Mouse (Mus musculus) embryonic facial prominence, embryonic 13.5 days (tissue): ENCODE data around the gene Ncaph. TPM values are rescaled to one million over a fixed set of nuclear protein-coding genes. Genes with fewer than 3 reads are reported as not detected.
A peak's percentile ranks its signal among the peaks of the same experiment; 100 is the strongest.
"Not testable (repeated sequence)": the region's sequence is repeated elsewhere in the genome, so short reads cannot be mapped to it uniquely, and the experiment has no call there.

Experiments used
- ATAC-seq: fragments of 200-750 bp; cut with Nextera tagmentation; 2 replicates; pipeline ENCODE4 v1.8.0; 2017; ENCODE audit warnings: low read depth; ENCODE audit not compliant: insufficient number of reproducible peaks, insufficient read depth, low FRiP score, low TSS enrichment
- H3K27ac ChIP-seq: fragments of 300-500 bp; sonication (generic); 2 replicates; pipeline ENCODE4 v1.5.1; 2015; ENCODE audit warnings: moderate library complexity, mild to moderate bottlenecking, inconsistent platforms
- H3K27me3 ChIP-seq: fragments of 300-500 bp; sonication (generic); 2 replicates; pipeline ENCODE4 v1.6.1; 2015; ENCODE audit warnings: mild to moderate bottlenecking, inconsistent platforms
- H3K36me3 ChIP-seq: fragments of 300-500 bp; sonication (generic); 2 replicates; pipeline ENCODE4 v1.6.1; 2015; ENCODE audit warnings: mild to moderate bottlenecking, inconsistent platforms
- H3K4me1 ChIP-seq: fragments of 300-500 bp; sonication (generic); 2 replicates; pipeline ENCODE4 v1.6.1; 2015; ENCODE audit warnings: inconsistent platforms
- H3K4me2 ChIP-seq: fragments of 300-500 bp; sonication (generic); 2 replicates; pipeline ENCODE4 v1.6.1; 2015; ENCODE audit warnings: moderate library complexity, mild to moderate bottlenecking, inconsistent platforms
- H3K4me3 ChIP-seq: fragments of 300-500 bp; sonication (generic); 2 replicates; pipeline ENCODE4 v1.5.1; 2015; ENCODE audit warnings: mild to moderate bottlenecking, inconsistent platforms
- H3K9ac ChIP-seq: fragments of 300-500 bp; sonication (generic); 2 replicates; pipeline ENCODE4 v1.6.1; 2015; ENCODE audit warnings: mild to moderate bottlenecking, inconsistent platforms
- H3K9me3 ChIP-seq: fragments of 300-500 bp; sonication (generic); 2 replicates; pipeline ENCODE4 v1.6.1; 2016; ENCODE audit warnings: inconsistent platforms
- WGBS: fragments of 180-500 bp; shearing (Covaris S2); methylation state at CpG from one replicate; pipeline ENCODE4 v1.1.7; 2015; ENCODE audit warnings: mixed read lengths; 5-methylcytosine and 5-hydroxymethylcytosine counted together
- polyA plus RNA-seq: library from polyadenylated mRNA; unstranded; fragments of >200 nt; fragmentation: Nextera tagmentation; extraction: Ambion mirVana; gene quantifications from 2 replicates; pipeline ENCODE4 v1.2.1, GENCODE M21; 2015

Ncaph gene
- polyA plus RNA-seq, 1 experiment from 2014 or later: 80.3 TPM

DNA sequence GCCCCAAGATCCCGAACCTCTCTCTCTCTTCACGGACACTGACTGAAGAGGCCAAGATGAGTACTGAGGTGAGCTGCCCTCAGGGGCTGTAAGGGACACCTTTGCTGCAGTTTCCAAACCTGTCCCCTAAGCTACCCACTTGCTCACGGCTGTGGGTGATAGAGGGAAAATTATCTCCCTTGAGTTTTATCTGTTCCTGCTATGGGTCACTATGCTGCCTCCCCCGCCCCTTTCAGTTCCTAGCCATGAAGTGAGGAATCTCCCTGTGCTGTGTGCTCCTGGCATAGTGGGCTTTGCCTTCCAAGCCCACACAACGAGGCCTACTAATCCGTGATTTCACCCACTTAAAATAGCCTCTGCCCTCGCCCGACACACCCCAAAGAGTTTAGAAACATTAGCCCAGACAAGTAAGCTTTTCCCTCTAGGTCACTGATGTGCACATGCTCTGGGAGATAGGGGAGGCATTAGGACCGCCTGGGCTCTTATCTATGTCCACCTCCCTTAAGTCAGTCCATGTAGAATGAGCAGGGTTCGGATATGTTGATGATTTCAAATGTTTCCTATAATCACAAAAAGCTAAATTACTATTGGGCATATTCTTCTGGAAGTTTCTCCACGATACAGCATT lies 53.0 kb downstream of the Ncaph start:
- Histone ChIP-seq H3K27me3 (no peaks in the 10 kb centered on the region), H3K9me3 (no peaks in the 10 kb centered on the region), H3K4me2 (no peak overlapping the region), H3K4me1 (no peaks in the 10 kb centered on the region), H3K9ac (no peak overlapping the region), H3K36me3 (peaks cover 10% of the 10 kb centered on the region), H3K27ac (no peak overlapping the region), H3K4me3 (no peak overlapping the region)
- WGBS: 87% methylated on average over 11 of the region's 11 CpGs
- no peak for ATAC-seq

DNA sequence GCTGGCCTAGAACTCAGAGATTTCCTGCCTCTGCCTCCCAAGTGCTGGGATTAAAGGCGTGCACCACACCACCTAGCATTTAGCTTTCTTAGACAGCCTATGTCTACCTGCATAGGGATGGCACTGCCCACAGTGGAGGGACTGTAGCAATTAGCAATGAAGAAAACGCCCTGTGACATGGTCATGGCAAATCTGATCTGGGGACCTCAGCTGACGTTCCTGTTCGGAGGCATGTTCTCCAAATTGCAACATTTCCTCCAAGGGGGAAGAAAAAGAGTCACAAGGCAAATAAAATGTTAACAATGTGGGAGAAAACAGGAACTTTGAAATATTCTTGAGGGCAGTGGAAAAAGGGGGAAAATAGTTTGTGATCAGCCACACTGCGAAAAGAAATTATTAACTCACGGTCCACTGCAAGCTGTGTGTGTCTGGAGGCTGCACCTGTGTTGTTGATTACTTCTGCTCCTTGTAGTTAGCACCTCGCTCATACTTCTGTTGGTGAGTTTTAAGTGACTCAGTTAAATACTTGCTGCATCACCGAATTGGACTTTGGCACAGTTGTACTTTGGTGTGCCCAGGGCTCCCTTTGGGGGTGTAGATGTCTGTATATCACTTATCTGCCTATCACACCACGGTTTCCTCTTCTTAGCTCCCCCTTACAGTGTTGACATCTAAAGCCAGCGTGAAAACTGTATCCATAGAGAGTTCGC lies 53.7 kb downstream of the Ncaph start:
- H3K36me3 ChIP-seq: peaks cover 10% of the 10 kb centered on the region
- no peak overlapping the region for H3K27ac ChIP-seq
- H3K9ac ChIP-seq: no peak overlapping the region
- no peaks in the 10 kb centered on the region for H3K9me3 ChIP-seq
- WGBS: 88% methylated on average over 11 of the region's 11 CpGs
- H3K4me3 ChIP-seq: no peak overlapping the region
- H3K4me2 ChIP-seq: no peak overlapping the region
- no peaks in the 10 kb centered on the region for H3K27me3 ChIP-seq
- no peaks in the 10 kb centered on the region for H3K4me1 ChIP-seq
- no peak for ATAC-seq

DNA sequence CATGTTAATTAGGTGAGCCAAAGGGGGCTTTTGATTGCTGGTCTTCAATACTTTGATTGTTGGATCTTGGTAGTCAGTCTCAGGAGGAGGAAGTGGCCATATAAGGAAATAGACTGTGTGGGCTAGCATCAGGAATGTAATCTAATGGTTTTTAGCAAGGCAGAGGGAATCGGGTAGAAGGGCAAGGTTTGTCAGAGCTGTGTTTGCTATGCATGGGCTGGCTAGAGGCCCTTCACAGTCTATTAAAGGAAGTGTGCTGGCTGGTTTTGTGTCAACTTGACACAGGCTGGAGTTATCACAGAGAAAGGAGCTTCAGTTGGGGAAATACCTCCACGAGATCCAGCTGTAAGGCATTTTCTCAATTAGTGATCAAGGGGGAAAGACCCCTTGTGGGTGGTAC lies 54.7 kb downstream of the Ncaph start:
- H3K36me3 ChIP-seq, H3K27ac ChIP-seq, H3K9ac ChIP-seq, H3K9me3 ChIP-seq, ATAC-seq, H3K4me1 ChIP-seq, H3K27me3 ChIP-seq, H3K4me2 ChIP-seq, H3K4me3 ChIP-seq: not testable (repeated sequence)
- WGBS: 38% methylated on average over 2 of the region's 2 CpGs

DNA sequence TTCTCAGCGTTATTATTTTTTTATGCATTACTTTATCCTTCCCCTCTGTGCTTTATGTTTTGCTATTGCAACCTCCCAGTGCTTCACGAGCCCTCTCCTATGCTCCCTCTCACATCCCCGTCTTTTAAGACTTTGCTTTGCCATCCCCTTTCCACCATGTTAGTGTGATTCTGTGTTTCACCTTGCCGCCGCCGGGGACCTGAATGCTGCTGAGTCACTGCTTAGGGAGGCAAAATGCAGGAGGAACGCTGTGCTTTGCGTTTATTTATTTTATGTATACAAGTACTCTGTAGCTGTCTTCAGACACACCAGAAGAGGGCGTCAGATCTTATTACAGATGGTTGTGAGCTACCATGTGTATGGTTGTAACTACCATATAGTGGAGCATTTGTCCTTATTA lies 56.1 kb downstream of the Ncaph start:
- Histone ChIP-seq H3K9me3 (no peaks in the 10 kb centered on the region), H3K27me3 (no peaks in the 10 kb centered on the region), H3K4me2 (no peak overlapping the region), H3K4me1 (no peaks in the 10 kb centered on the region), H3K4me3 (no peak overlapping the region), H3K36me3 (peaks cover 10% of the 10 kb centered on the region), H3K27ac (no peak overlapping the region), H3K9ac (no peak overlapping the region)
- WGBS: 77% methylated on average over 9 of the region's 9 CpGs
- no peak for ATAC-seq

DNA sequence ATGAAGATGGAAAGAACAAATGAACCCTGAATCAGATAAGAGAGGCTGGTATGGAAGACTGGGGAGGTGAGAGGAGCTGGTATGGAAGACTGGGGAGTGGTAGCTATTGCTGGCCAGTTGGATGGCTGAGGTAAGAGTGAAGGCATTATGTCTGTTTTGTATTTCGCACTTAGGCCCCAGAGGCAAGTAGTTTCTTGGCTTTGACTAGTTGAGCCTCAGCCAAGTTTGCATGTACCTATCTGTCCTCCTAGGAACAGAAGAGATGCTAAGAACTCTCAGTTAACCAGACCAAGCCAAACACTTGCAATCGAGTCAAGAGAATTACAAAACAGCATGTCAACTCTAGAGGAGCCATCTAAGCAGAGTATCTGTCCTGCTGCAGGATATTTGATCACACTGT lies 59.6 kb downstream of the Ncaph start:
- Histone ChIP-seq H3K27me3 (no peaks in the 10 kb centered on the region), H3K9me3 (no peaks in the 10 kb centered on the region), H3K36me3 (no peaks in the 10 kb centered on the region), H3K4me1 (peaks cover 12% of the 10 kb centered on the region), H3K9ac (no peak overlapping the region), H3K4me3 (no peak overlapping the region), H3K4me2 (no peak overlapping the region), H3K27ac (no peak overlapping the region)
- ATAC-seq: no peak
- WGBS: 93% methylated on average over 2 of the region's 2 CpGs

DNA sequence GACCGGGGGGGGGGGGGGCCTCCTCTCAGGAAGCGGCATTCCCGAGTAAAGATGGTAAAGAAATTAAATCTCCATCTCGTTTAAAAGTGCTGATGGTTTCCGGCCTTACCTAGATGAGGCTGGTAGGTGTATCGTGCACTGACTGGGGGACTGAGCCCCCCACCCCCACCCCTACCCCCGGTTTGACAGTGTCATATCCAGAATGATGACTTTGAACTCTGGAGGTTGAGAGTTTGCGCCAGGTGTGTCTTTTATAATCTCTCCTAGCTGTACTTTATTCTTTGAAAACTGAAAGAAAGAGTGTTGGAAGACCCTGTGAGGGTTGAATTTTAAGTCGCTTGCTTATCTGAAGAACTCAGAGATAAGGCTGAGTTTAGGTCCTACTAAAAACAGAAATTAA lies 62.9 kb downstream of the Ncaph start:
- Histone ChIP-seq H3K4me1 (peaks cover 12% of the 10 kb centered on the region), H3K27me3 (no peaks in the 10 kb centered on the region), H3K27ac (peak overlapping the region; percentile 62; the same call in 1 of the 2 replicates), H3K4me3 (peak overlapping the region; percentile 65), H3K4me2 (peak overlapping the region; percentile 69), H3K9me3 (no peaks in the 10 kb centered on the region), H3K36me3 (peaks cover 15% of the 10 kb centered on the region), H3K9ac (peak overlapping the region; percentile 80)
- ATAC-seq: 0 out of 2 replicates have a peak, but pooled peaks have one; percentile 48
- WGBS: 12% methylated on average over 9 of the region's 9 CpGs

DNA sequence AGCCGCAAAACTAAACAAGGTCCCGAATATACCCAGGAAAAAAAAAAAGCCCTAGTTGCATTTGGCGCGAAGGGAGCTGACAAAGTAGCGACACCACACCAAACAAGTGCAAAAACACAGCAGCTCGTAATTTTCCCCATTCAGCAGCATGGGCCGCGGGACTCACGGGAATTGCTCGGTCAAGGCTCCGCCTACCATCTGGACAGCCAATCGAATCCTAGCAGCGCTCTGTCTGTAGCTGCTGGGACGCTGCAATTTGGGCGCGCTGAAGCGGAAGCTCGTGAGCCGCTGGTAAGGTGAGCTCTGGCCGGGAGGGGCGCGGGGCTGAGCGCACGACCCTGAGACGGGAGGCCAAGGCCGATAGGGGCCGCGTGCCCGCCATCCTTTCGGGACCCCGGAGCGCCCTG lies 63.3 kb downstream of the Ncaph start, which contains the start of gene Blvra:
Gene Blvra, plus strand, starts transcription at position 231 of the 407 bp plus-strand sequence.
- Histone ChIP-seq H3K27me3 (no peaks in the 10 kb centered on the region), H3K4me2 (peak within 1 kb of the TSS; percentile 69), H3K27ac (peak within 1 kb of the TSS; percentile 64), H3K4me1 (peaks cover 12% of the 10 kb centered on the region), H3K36me3 (peaks cover 15% of the 10 kb centered on the region), H3K4me3 (peak within 1 kb of the TSS; percentile 65), H3K9me3 (no peaks in the 10 kb centered on the region), H3K9ac (peak within 1 kb of the TSS; percentile 80)
- peak; percentile 97 for ATAC-seq
- under 1% methylated on average over 32 of the region's 32 CpGs for WGBS

DNA sequence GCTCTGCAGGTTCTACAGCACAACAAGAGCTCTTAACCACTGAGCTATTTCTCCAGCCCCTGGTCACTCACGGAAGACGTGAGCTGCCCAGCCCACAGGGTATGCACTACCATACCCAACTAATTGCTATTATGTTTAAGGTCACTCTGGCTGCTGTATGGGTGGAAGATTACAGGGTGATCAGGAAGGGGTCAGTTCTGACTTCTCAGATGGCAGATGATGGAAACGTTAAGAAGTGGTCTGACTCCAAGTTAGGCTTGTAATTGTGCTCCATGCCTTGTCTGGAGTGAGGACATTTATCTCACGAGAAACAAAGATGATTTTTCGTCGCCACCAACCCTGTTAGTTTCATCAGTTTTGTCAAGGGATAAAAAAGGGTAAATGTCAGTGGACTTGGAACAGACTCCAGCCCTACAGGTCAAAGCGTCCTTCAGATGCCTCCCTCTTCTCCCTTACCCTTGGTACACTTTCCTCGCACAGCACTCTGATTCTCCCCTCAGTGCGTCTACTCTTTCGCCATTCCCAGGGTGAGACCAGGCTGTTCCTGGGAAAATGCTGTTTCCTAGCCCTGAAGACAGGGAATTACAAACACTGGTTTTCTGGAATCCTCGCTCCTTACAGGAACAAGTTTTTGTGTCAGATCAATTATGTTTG lies 63.8 kb downstream of the Ncaph start:
- Histone ChIP-seq H3K36me3 (peaks cover 15% of the 10 kb centered on the region), H3K9ac (peak overlapping the region; percentile 80), H3K4me1 (peaks cover 12% of the 10 kb centered on the region), H3K4me3 (peak overlapping the region; percentile 65), H3K27ac (peak overlapping the region; percentile 64), H3K4me2 (peak overlapping the region; percentile 69), H3K27me3 (no peaks in the 10 kb centered on the region), H3K9me3 (no peaks in the 10 kb centered on the region)
- no peak for ATAC-seq
- 8% methylated on average over 11 of the region's 11 CpGs for WGBS

DNA sequence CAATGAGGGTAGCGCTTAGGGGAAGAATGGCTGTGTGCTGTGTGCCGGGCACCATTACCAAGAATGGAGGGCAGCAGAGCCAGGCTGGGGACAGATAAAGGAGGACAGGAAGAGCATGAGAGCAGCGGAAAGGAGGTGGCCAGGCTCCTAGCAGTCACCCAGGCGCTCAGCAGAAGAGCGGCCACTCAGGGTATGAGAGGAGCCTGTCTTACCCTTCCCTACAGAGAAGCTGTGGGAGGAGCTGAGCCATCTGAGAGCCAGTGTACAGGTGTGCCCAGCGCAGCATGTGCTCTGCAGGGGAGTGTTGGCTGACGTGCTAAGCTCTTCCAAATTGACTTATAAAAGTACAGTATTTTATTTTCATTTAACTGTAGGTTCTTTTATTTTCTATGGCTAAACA lies 64.9 kb downstream of the Ncaph start:
- Histone ChIP-seq H3K27me3 (no peaks in the 10 kb centered on the region), H3K27ac (no peak overlapping the region), H3K4me1 (peaks cover 12% of the 10 kb centered on the region), H3K4me3 (no peak overlapping the region), H3K36me3 (peaks cover 15% of the 10 kb centered on the region), H3K4me2 (no peak overlapping the region), H3K9me3 (no peaks in the 10 kb centered on the region), H3K9ac (no peak overlapping the region)
- 68% methylated on average over 7 of the region's 7 CpGs for WGBS
- no peak for ATAC-seq

DNA sequence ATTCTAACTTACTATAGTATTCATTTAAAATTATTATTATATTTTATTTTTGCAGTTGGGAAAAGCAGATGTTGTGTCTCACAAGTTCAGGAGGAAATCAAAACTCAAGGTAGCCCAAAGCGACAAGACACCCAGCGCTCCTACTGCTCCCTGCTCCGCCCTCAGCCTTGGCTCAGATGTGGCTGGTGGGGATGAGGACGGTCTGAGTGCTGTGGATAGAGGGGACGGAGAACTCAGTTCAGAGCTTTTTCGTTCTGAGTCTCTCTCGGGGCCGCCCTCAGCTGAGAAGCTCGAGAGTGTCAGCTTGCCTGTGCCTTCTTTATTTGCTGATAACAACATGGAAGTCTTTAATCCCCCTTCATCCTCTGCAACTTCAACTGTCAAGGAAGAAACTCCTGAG lies 72.3 kb downstream of the Ncaph start:
- no peaks in the 10 kb centered on the region for H3K4me1 ChIP-seq
- WGBS: 93% methylated on average over 9 of the region's 9 CpGs
- ATAC-seq: no peak
- H3K4me2 ChIP-seq: no peak overlapping the region
- H3K36me3 ChIP-seq: peaks cover 61% of the 10 kb centered on the region
- no peak overlapping the region for H3K27ac ChIP-seq
- no peak overlapping the region for H3K4me3 ChIP-seq
- H3K27me3 ChIP-seq: no peaks in the 10 kb centered on the region
- H3K9me3 ChIP-seq: no peaks in the 10 kb centered on the region
- H3K9ac ChIP-seq: no peak overlapping the region
